Mouse (Mus musculus) lung, adult 2 months (tissue): ENCODE data around the gene Josd1.

Experiments used
- CTCF ChIP-seq: fragments of 200-500 bp; IDR thresholded peaks from 2 replicates; pipeline ENCODE4 v1.5.1; 2011; ENCODE audit warnings: mild to moderate bottlenecking, low read length, control low read depth; ENCODE audit not compliant: insufficient read depth
- POLR2A ChIP-seq: fragments of 200-500 bp; IDR thresholded peaks from 2 replicates; pipeline ENCODE4 v1.6.1; 2011; ENCODE audit warnings: low read depth, mild to moderate bottlenecking, control low read depth, low read length, borderline replicate concordance; ENCODE audit errors: extremely low read depth

GRCm38 (mm10) chr15:79720796-79721195 lies 33.1 kb upstream of the Josd1 start:
- TF ChIP-seq CTCF (no peak), POLR2A (no peak)
